Mouse (Mus musculus): ENCODE data around the gene Xpc. TPM values are rescaled to one million over a fixed set of nuclear protein-coding genes. Genes with fewer than 3 reads are reported as not detected.

The Xpc gene
- polyA plus RNA-seq, 1 experiment from 2014 or later = 14.9 TPM

GRCm38 (mm10) chr6:91531276-91531675, 15.6 kb upstream of the Xpc start:
- 58% methylated on average over 6 of the region's 6 CpGs for WGBS
- no peak overlapping the region for H3K9ac ChIP-seq (ENCODE audit: low read depth, low read length)
- no peak for ATAC-seq

GRCm38 (mm10) chr6:91530673-91531072, 15.0 kb upstream of the Xpc start:
- H3K36me3 ChIP-seq (ENCODE audit: control insufficient read depth, insufficient read depth, low read length) = no peaks in the 10 kb centered on the region
- no peak for ATAC-seq
- H3K9ac ChIP-seq (ENCODE audit: low read depth, low read length) = no peak overlapping the region
- H3K9me3 ChIP-seq (ENCODE audit: control insufficient read depth, low read length) = no peaks in the 10 kb centered on the region
- H3K27me3 ChIP-seq (replicated peaks; ENCODE audit: control insufficient read depth, insufficient read depth, low read length) = no peaks in the 10 kb centered on the region
- no peak overlapping the region for H3K27ac ChIP-seq (ENCODE audit: low read length)
- no peak overlapping the region for H3K4me2 ChIP-seq (ENCODE audit: low read depth, low read length)
- peaks cover 25% of the 10 kb centered on the region for H3K4me1 ChIP-seq (ENCODE audit: control insufficient read depth, insufficient read depth, low read length)
- H3K4me3 ChIP-seq (ENCODE audit: low read length) = no peak overlapping the region
- WGBS = 90% methylated on average over 8 of the region's 8 CpGs

More at GRCm38 (mm10) chr6:91531276-91531675, 15.6 kb upstream of the Xpc start:
- Histone ChIP-seq H3K9me3 (ENCODE audit: control insufficient read depth, low read length) (no peaks in the 10 kb centered on the region), H3K4me1 (ENCODE audit: control insufficient read depth, insufficient read depth, low read length) (peaks cover 25% of the 10 kb centered on the region), H3K4me2 (ENCODE audit: low read depth, low read length) (no peak overlapping the region), H3K4me3 (ENCODE audit: low read length) (no peak overlapping the region), H3K27me3 (replicated peaks; ENCODE audit: control insufficient read depth, insufficient read depth, low read length) (no peaks in the 10 kb centered on the region), H3K36me3 (ENCODE audit: control insufficient read depth, insufficient read depth, low read length) (no peaks in the 10 kb centered on the region), H3K27ac (ENCODE audit: low read length) (no peak overlapping the region)

- Histone ChIP-seq H3K27ac (ENCODE audit: low read length) (no peak overlapping the region), H3K4me3 (ENCODE audit: low read length) (no peak overlapping the region), H3K9ac (ENCODE audit: low read depth, low read length) (no peak overlapping the region), H3K4me1 (ENCODE audit: control insufficient read depth, insufficient read depth, low read length) (peaks cover 16% of the 10 kb centered on the region), H3K36me3 (ENCODE audit: control insufficient read depth, insufficient read depth, low read length) (no peaks in the 10 kb centered on the region), H3K4me2 (ENCODE audit: low read depth, low read length) (no peak overlapping the region), H3K27me3 (replicated peaks; ENCODE audit: control insufficient read depth, insufficient read depth, low read length) (no peaks in the 10 kb centered on the region), H3K9me3 (ENCODE audit: control insufficient read depth, low read length) (no peaks in the 10 kb centered on the region)
- WGBS = 81% methylated on average over 7 of the region's 7 CpGs
- no peak for ATAC-seq
These were observed 12.6 kb upstream of the Xpc start for GRCm38 (mm10) chr6:91528265-91528664.

DNA sequence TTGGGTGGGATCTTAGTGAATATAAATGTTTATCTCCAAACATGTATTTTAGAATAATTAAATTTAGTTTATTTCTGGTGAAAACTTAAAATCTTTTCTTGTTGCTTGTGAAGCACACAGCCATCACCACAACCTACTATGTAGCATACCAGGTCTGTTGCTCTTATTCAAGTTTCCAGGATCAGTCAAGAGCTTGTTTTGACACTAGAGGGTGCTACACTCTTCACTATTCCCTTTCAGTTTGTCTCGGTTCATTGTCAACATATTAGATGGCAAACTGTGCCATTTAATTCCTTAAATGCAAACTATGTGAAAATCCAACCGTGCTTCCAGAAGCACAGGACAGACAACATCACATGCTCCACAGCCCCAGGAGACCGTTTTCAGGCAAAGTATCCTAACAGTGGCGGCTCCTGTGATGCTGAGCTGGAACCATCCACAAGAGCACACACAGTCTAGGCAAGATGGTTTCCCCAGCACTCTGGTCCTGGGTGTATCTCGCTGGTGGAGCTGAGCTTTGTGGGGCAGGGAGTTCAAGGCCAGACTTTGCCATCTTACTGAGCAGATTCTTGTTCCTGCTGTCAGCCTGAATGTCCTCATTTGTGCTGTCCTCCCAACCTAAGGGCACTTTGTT, 11.7 kb upstream of the Xpc start:
- WGBS = 37% methylated on average over 5 of the region's 5 CpGs
- H3K4me2 ChIP-seq (ENCODE audit: low read depth, low read length) = no peak overlapping the region
- H3K36me3 ChIP-seq (ENCODE audit: control insufficient read depth, insufficient read depth, low read length) = no peaks in the 10 kb centered on the region
- ATAC-seq = no peak
- H3K4me3 ChIP-seq (ENCODE audit: low read length) = no peak overlapping the region
- no peaks in the 10 kb centered on the region for H3K9me3 ChIP-seq (ENCODE audit: control insufficient read depth, low read length)
- H3K4me1 ChIP-seq (ENCODE audit: control insufficient read depth, insufficient read depth, low read length) = peaks cover 8% of the 10 kb centered on the region
- no peak overlapping the region for H3K9ac ChIP-seq (ENCODE audit: low read depth, low read length)
- H3K27me3 ChIP-seq (replicated peaks; ENCODE audit: control insufficient read depth, insufficient read depth, low read length) = no peaks in the 10 kb centered on the region
- no peak overlapping the region for H3K27ac ChIP-seq (ENCODE audit: low read length)

DNA sequence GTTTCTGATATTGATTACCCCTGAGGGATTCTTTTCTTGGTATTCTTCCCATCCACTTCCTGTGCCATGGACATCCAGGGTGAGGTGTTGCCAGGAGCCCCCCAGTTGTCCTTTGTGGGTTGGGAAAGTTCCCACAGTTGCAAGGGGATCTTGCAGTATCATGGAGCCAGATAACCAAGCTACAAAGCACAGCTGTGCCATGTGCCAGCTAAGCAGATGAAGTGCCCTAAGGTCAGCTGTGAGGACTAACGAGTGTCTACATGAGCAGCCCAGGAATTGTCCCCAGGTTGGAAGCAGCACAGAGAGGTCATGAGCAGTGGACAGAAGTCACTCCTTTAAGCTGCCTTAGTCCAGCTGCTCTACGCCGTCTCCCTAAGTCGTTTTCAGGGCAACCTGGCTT, 9.9 kb upstream of the Xpc start:
- no peaks in the 10 kb centered on the region for H3K27me3 ChIP-seq (replicated peaks; ENCODE audit: control insufficient read depth, insufficient read depth, low read length)
- ATAC-seq = no peak
- H3K9ac ChIP-seq (ENCODE audit: low read depth, low read length) = no peak overlapping the region
- H3K9me3 ChIP-seq (ENCODE audit: control insufficient read depth, low read length) = no peaks in the 10 kb centered on the region
- no peak overlapping the region for H3K27ac ChIP-seq (ENCODE audit: low read length)
- H3K4me3 ChIP-seq (ENCODE audit: low read length) = no peak overlapping the region
- no peaks in the 10 kb centered on the region for H3K4me1 ChIP-seq (ENCODE audit: control insufficient read depth, insufficient read depth, low read length)
- H3K36me3 ChIP-seq (ENCODE audit: control insufficient read depth, insufficient read depth, low read length) = 0 out of 2 replicates have a peak, but pooled peaks cover 4% of the 10 kb centered on the region
- H3K4me2 ChIP-seq (ENCODE audit: low read depth, low read length) = no peak overlapping the region
- whole genome bisulfite sequencing = 82% methylated on average over 4 of the region's 4 CpGs

DNA sequence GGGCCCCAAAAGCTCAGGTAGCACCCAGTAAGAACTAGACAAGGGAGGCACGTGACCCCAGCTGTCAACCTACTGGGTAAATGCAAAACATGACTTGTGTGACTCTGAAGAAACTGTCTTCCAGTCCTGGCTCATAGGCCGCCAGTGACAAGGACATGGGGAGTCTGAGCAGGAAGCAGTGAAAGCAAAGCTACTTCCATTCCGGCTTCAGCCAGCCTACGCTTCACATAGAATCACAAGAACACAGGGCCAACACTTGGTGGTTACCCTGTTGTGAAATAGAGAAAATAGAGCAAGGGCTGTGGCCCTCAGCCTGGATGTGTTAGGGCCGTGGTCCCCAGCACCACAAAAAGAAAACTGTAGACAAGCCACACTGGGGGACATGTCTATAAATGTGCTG, 7.1 kb upstream of the Xpc start:
- no peak overlapping the region for H3K4me3 ChIP-seq (ENCODE audit: low read length)
- H3K36me3 ChIP-seq (ENCODE audit: control insufficient read depth, insufficient read depth, low read length) = peaks cover 9% of the 10 kb centered on the region; the same call in 1 of the 2 replicates
- WGBS = 93% methylated on average over 5 of the region's 5 CpGs
- no peaks in the 10 kb centered on the region for H3K4me1 ChIP-seq (ENCODE audit: control insufficient read depth, insufficient read depth, low read length)
- H3K27me3 ChIP-seq (replicated peaks; ENCODE audit: control insufficient read depth, insufficient read depth, low read length) = no peaks in the 10 kb centered on the region
- H3K9ac ChIP-seq (ENCODE audit: low read depth, low read length) = no peak overlapping the region
- no peaks in the 10 kb centered on the region for H3K9me3 ChIP-seq (ENCODE audit: control insufficient read depth, low read length)
- no peak for ATAC-seq
- H3K27ac ChIP-seq (ENCODE audit: low read length) = no peak overlapping the region
- H3K4me2 ChIP-seq (ENCODE audit: low read depth, low read length) = no peak overlapping the region

DNA sequence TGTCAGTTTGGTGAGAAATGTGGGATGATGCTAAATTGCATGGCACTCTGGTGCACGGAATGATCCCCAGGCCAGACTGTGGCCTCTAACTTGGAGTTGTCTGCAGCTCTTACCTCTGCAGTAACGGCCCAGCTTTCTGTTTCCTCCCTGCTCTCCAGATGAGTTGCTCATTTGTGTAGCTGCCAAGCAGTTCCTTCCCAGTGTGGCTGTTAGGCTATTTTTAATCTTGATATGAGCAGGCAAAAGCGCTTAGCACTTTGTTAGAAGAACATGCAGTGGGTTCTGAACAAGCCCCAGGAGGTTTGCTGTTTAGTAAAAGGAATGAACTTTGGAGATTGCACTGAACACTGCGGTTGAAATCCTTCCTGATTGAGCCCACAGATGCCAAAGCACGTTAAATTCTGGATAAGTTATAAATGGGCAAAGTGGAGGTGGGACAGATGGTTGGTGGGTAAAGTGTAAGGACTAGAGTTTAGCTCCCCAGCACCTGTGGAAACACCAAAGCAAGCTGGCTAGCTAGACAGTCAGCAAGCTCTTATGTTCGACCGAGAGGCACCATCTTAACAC, 2.8 kb upstream of the Xpc start:
- peaks cover 9% of the 10 kb centered on the region; the same call in 1 of the 2 replicates for H3K36me3 ChIP-seq (ENCODE audit: control insufficient read depth, insufficient read depth, low read length)
- H3K27ac ChIP-seq (ENCODE audit: low read length) = no peak overlapping the region
- no peaks in the 10 kb centered on the region for H3K9me3 ChIP-seq (ENCODE audit: control insufficient read depth, low read length)
- H3K4me3 ChIP-seq (ENCODE audit: low read length) = no peak overlapping the region
- no peak overlapping the region for H3K9ac ChIP-seq (ENCODE audit: low read depth, low read length)
- peaks cover 17% of the 10 kb centered on the region for H3K4me1 ChIP-seq (ENCODE audit: control insufficient read depth, insufficient read depth, low read length)
- no peaks in the 10 kb centered on the region for H3K27me3 ChIP-seq (replicated peaks; ENCODE audit: control insufficient read depth, insufficient read depth, low read length)
- no peak overlapping the region for H3K4me2 ChIP-seq (ENCODE audit: low read depth, low read length)
- ATAC-seq = no peak
- WGBS = 90% methylated on average over 7 of the region's 7 CpGs

- peaks cover 5% of the 10 kb centered on the region; the same call in 1 of the 2 replicates for H3K36me3 ChIP-seq (ENCODE audit: control insufficient read depth, insufficient read depth, low read length)
- peak overlapping the region; percentile 70 for H3K4me3 ChIP-seq (ENCODE audit: low read length)
- peak overlapping the region; percentile 86 for H3K9ac ChIP-seq (ENCODE audit: low read depth, low read length)
- H3K4me2 ChIP-seq (ENCODE audit: low read depth, low read length) = peak overlapping the region; percentile 78
- no peaks in the 10 kb centered on the region for H3K27me3 ChIP-seq (replicated peaks; ENCODE audit: control insufficient read depth, insufficient read depth, low read length)
- H3K4me1 ChIP-seq (ENCODE audit: control insufficient read depth, insufficient read depth, low read length) = peaks cover 17% of the 10 kb centered on the region
- ATAC-seq = peak; percentile 14
- H3K27ac ChIP-seq (ENCODE audit: low read length) = peak overlapping the region; percentile 34; the same call in 1 of the 2 replicates
- H3K9me3 ChIP-seq (ENCODE audit: control insufficient read depth, low read length) = no peaks in the 10 kb centered on the region
- WGBS = 24% methylated on average over 10 of the region's 10 CpGs
These were observed 838 bp downstream of the Xpc start for GRCm38 (mm10) chr6:91514737-91515362.

DNA sequence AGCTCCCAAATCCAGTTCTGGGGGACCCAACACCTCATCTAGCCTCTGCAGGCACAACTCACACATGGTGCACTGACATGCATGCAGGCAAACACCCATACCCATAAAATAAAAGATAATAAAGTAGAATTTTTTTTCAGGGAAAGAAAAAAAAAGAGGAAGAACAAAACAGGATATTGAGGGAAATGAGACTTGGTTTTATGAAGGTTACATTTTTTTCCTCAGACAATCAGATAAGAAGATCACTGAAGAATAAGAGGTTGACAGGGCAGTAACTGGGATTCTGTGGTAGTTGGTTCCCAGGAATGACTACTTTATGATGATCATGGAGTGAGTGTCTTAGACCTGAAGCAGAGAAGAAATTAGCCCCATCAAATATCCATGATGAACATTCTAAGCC, 1.6 kb downstream of the Xpc start:
- Histone ChIP-seq H3K27ac (ENCODE audit: low read length) (no peak overlapping the region), H3K4me3 (ENCODE audit: low read length) (no peak overlapping the region), H3K9ac (ENCODE audit: low read depth, low read length) (no peak overlapping the region), H3K27me3 (replicated peaks; ENCODE audit: control insufficient read depth, insufficient read depth, low read length) (no peaks in the 10 kb centered on the region), H3K36me3 (ENCODE audit: control insufficient read depth, insufficient read depth, low read length) (peaks cover 5% of the 10 kb centered on the region; the same call in 1 of the 2 replicates), H3K4me1 (ENCODE audit: control insufficient read depth, insufficient read depth, low read length) (peaks cover 17% of the 10 kb centered on the region), H3K9me3 (ENCODE audit: control insufficient read depth, low read length) (no peaks in the 10 kb centered on the region), H3K4me2 (ENCODE audit: low read depth, low read length) (no peak overlapping the region)
- no peak for ATAC-seq

All from intestine, embryonic 16.5 days (tissue).